Mouse (Mus musculus) midbrain, embryonic 16.5 days (tissue): Measurements from ENCODE around the gene Trim47. TPM values are rescaled to one million over a fixed set of nuclear protein-coding genes. Genes with fewer than 3 reads are reported as not detected.

ENCODE experiments used
- ATAC-seq: fragments of 200-750 bp; cut with Nextera tagmentation; 2 replicates; pipeline ENCODE4 v1.8.0; 2017; ENCODE audit warnings: moderate TSS enrichment
- H3K27ac ChIP-seq: fragments of 300-500 bp; sonication (generic); 2 replicates; pipeline ENCODE4 v1.5.1; 2014; ENCODE audit warnings: mild to moderate bottlenecking, low read length, mixed read lengths
- H3K27me3 ChIP-seq: fragments of 300-500 bp; sonication (generic); 2 replicates; pipeline ENCODE4 v1.6.1; 2014; ENCODE audit warnings: low read depth, low read length, mixed read lengths; ENCODE audit not compliant: control insufficient read depth, insufficient read depth
- H3K36me3 ChIP-seq: fragments of 300-500 bp; sonication (generic); 2 replicates; pipeline ENCODE4 v1.6.1; 2014; ENCODE audit warnings: mild to moderate bottlenecking, low read length, moderate library complexity, mixed read lengths; ENCODE audit not compliant: control insufficient read depth, insufficient read depth
- H3K4me1 ChIP-seq: fragments of 300-500 bp; sonication (generic); 2 replicates; pipeline ENCODE4 v1.6.1; 2014; ENCODE audit warnings: mild to moderate bottlenecking, low read length, mixed read lengths; ENCODE audit not compliant: control insufficient read depth, insufficient read depth
- H3K4me2 ChIP-seq: fragments of 300-500 bp; sonication (generic); 2 replicates; pipeline ENCODE4 v1.6.1; 2014; ENCODE audit warnings: mild to moderate bottlenecking, low read length, mixed read lengths
- H3K4me3 ChIP-seq: fragments of 300-500 bp; sonication (generic); 2 replicates; pipeline ENCODE4 v1.5.1; 2014; ENCODE audit warnings: low read depth, mild to moderate bottlenecking, low read length, moderate library complexity, mixed read lengths
- H3K9ac ChIP-seq: fragments of 300-500 bp; sonication (generic); 2 replicates; pipeline ENCODE4 v1.6.1; 2014; ENCODE audit warnings: low read depth, low read length, mixed read lengths
- H3K9me3 ChIP-seq: fragments of 300-500 bp; sonication (generic); replicated peaks from 2 replicates; pipeline ENCODE4 v1.6.1; 2014; ENCODE audit warnings: mild to moderate bottlenecking, low read length, mixed read lengths; ENCODE audit not compliant: control insufficient read depth, poor library complexity, severe bottlenecking
- WGBS: fragments of 180-500 bp; shearing (Covaris S2); extraction: QIAGEN DNeasy Blood & Tissue Kit; methylation state at CpG from one replicate; pipeline ENCODE4 v1.1.7; 2014; 5-methylcytosine and 5-hydroxymethylcytosine counted together
- polyA plus RNA-seq: library from polyadenylated mRNA; unstranded; fragments of >200 nt; fragmentation: Nextera tagmentation; extraction: Ambion mirVana; gene quantifications from 2 replicates; pipeline ENCODE4 v1.2.1, GENCODE M21; 2015

Gene Trim47
- polyA plus RNA-seq, 1 experiment from 2014 or later, result 12.7 TPM

DNA sequence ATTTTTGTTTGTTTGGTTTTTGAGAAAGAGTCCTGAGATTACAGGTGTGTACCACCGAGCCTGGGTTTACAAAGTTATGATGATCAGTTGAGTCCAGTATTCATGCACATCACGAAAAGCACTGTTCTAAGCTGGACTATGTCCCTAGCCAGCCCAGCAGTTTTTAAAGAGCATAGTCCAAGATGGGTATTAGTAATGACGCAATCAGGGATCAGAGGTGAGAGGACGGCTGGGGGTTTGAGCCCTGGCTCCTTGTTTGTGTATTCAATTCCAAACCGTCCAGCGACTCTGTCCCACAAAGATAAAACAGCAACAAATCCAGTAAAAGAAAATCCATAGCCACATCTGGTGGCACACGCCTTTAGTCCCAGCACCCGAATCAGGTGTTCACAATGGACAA is 38.8 kb downstream of the Trim47 start:
- Histone ChIP-seq H3K9me3 (no peaks in the 10 kb centered on the region), H3K27ac (no peak overlapping the region), H3K27me3 (no peaks in the 10 kb centered on the region), H3K4me3 (no peak overlapping the region), H3K4me1 (peaks cover 15% of the 10 kb centered on the region), H3K9ac (peak overlapping the region; percentile 60; the same call in 1 of the 2 replicates), H3K36me3 (peaks cover 3% of the 10 kb centered on the region; the same call in 1 of the 2 replicates), H3K4me2 (no peak overlapping the region)
- no peak for ATAC-seq
- 84% methylated on average over 8 of the region's 8 CpGs for WGBS

DNA sequence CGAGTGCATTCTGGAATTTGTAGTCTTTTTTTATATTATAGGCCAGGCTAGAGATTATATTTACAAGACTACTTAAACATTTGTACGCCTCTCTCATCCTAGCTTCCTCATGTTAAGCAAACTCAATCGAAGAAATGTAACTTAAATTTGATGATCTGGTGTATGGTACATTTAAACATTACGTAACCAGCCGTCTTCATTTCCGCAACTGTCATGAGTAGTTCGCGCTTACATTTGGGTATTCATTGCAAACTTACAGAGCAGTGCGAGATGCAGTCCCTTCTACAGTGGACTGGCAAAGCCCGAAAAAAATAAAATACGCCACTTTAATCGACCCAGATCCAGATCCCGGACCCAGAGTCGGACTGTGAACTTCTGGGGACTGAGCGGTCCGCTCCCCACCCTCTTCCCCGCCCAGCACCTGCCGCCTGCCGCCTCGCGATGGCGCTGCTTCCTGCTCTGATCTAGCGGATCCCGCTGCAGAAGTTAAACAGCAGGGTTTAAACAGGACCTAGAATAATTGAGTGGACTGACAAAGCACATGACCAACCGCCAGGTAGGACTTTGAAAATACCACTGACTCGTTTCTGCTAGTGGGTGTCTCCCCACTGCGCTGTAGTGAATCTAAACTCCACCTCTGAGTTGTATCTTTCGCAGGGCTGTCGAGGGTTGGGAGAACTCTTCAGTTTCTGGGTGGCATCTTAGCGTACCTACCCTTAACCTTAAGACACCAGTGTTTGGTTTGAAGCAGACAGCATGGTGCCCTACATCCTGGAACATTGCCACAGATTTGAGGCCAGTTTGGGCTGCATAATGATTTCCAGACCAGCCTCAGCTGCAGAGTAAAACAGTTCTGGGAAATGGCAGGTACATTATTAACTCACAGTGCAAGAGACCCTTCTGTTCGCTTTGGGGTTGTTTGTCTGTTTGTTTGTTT is 39.5 kb downstream of the Trim47 start:
- ATAC-seq, result peak; percentile 85
- 5% methylated on average over 31 of the region's 31 CpGs for WGBS
- Histone ChIP-seq H3K4me2 (peak overlapping the region; percentile 71), H3K9ac (peak overlapping the region; percentile 60), H3K9me3 (no peaks in the 10 kb centered on the region), H3K27ac (peak overlapping the region; percentile 74), H3K36me3 (peaks cover 4% of the 10 kb centered on the region), H3K4me1 (peaks cover 15% of the 10 kb centered on the region), H3K4me3 (peak overlapping the region; percentile 51), H3K27me3 (no peaks in the 10 kb centered on the region)

- Histone ChIP-seq H3K27me3 (no peaks in the 10 kb centered on the region), H3K27ac (peak within 1 kb of the TSS; percentile 74), H3K4me1 (peaks cover 15% of the 10 kb centered on the region), H3K4me2 (peak within 1 kb of the TSS; percentile 71), H3K9ac (peak within 1 kb of the TSS; percentile 60), H3K9me3 (no peaks in the 10 kb centered on the region), H3K36me3 (peaks cover 5% of the 10 kb centered on the region), H3K4me3 (peak within 1 kb of the TSS; percentile 51)
- WGBS, result 4% methylated on average over 38 of the region's 43 CpGs
- peak; percentile 97 for ATAC-seq
These were observed 40.5 kb downstream of the Trim47 start, which contains the start of gene Wbp2 for GRCm38 (mm10) chr11:116086258-116087193. Gene Wbp2, minus strand, starts transcription at chr11:116086995.

- WGBS, result 92% methylated on average over 6 of the region's 6 CpGs
These were observed 42.8 kb downstream of the Trim47 start for GRCm38 (mm10) chr11:116084166-116084565.

DNA sequence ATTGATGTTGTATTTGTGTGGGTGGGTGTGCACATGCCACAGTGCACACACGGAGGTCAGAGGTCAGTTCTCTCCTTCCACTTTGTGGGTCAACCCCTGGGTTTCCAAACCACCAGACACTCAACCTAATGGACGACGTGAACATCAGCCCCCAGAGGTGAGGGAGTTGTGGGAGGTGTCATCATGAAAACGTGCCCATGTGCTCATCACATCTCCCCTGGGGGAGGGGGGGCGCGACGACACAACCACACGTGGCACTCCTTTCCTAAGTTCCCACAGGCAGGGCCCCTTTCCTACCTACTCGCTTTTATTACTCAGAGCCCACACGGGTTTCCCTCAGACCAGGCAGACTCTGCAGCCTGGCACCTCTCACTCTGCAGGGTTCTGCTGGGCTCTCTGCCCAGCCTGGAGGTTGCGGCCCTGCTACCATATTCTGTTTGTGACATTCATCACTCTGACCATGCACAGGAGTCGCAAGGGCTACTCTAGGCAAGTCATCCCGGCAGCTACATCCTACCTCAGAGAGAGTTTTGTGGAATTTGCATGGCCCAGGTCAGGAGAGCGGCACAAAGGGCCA is 43.8 kb downstream of the Trim47 start:
- Histone ChIP-seq H3K4me2 (no peak overlapping the region), H3K27ac (no peak overlapping the region), H3K9me3 (no peaks in the 10 kb centered on the region), H3K36me3 (peaks cover 14% of the 10 kb centered on the region), H3K4me3 (no peak overlapping the region), H3K4me1 (peaks cover 15% of the 10 kb centered on the region), H3K27me3 (no peaks in the 10 kb centered on the region), H3K9ac (no peak overlapping the region)
- ATAC-seq, result no peak
- WGBS, result 89% methylated on average over 14 of the region's 14 CpGs

More at GRCm38 (mm10) chr11:116084166-116084565, 42.8 kb downstream of the Trim47 start:
- ATAC-seq, result no peak
- Histone ChIP-seq H3K27me3 (no peaks in the 10 kb centered on the region), H3K9ac (no peak overlapping the region), H3K27ac (no peak overlapping the region), H3K4me2 (no peak overlapping the region), H3K9me3 (no peaks in the 10 kb centered on the region), H3K4me3 (no peak overlapping the region), H3K36me3 (peaks cover 12% of the 10 kb centered on the region), H3K4me1 (peaks cover 15% of the 10 kb centered on the region)

DNA sequence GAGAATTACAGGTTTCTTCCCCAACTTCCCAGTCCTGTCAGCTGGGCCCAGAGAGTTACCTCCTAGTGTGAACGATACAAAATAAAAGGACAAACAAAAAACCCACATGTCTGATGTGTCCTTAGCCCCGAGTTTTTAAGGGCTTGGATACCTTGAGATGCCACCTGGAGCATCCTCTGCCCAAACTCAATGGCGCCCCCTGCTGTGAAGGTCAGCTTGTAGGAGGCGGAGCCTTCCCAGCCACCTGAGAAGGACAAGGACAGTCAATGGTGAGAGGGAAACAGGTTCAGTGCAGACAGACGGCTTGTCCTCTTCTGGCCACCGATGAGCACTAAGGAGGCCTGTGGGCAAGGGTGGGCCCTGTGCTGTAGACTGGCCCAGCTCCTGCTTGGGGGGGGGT is 45.9 kb downstream of the Trim47 start:
- Histone ChIP-seq H3K9me3 (no peaks in the 10 kb centered on the region), H3K27ac (no peak overlapping the region), H3K27me3 (no peaks in the 10 kb centered on the region), H3K9ac (no peak overlapping the region), H3K4me3 (no peak overlapping the region), H3K4me2 (no peak overlapping the region), H3K4me1 (peaks cover 9% of the 10 kb centered on the region), H3K36me3 (peaks cover 14% of the 10 kb centered on the region)
- 69% methylated on average over 6 of the region's 6 CpGs for WGBS
- no peak for ATAC-seq

- no peak for ATAC-seq
- Histone ChIP-seq H3K4me2 (no peak overlapping the region), H3K9ac (no peak overlapping the region), H3K4me1 (no peaks in the 10 kb centered on the region), H3K36me3 (peaks cover 14% of the 10 kb centered on the region), H3K27me3 (no peaks in the 10 kb centered on the region), H3K27ac (no peak overlapping the region), H3K4me3 (no peak overlapping the region), H3K9me3 (no peaks in the 10 kb centered on the region)
- WGBS, result 68% methylated on average over 10 of the region's 10 CpGs
These were observed 47.5 kb downstream of the Trim47 start for GRCm38 (mm10) chr11:116079511-116079910.

DNA sequence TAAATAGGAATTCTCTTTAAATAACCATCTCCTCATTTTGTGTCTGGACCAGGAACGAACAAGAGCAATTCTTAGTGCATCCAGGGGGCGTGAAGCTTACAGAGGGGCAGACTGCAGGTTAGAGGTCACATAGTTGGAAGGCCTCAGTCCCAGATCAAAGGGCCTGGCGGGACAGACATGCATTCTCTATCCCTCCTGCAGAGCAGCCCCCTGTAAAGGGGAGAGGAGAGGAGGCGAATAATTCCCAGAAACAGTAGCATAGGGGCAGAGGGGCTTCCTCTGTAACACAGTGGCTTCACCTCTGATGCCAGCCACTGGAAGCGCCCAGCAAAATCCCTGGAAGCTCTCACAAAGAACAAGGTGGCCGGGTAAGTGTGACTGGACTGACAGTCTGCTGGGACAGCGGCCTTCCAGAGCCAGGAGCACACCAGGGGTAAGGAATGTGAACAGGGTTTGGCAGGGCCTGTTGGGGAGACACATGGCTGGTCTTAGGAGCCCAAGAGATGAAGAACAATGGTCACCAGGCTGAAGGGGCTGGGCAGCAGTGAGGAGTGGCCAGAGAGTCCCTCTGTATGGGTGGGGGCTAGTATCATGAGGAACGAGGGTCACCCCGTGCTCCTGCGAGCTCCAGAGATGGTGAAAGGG is 48.2 kb downstream of the Trim47 start:
- ATAC-seq, result no peak
- WGBS, result 13% methylated on average over 10 of the region's 10 CpGs
- H3K9ac ChIP-seq, result no peak overlapping the region

More for the DNA sequence above, 48.2 kb downstream of the Trim47 start:
- peaks cover 14% of the 10 kb centered on the region for H3K36me3 ChIP-seq
- no peaks in the 10 kb centered on the region for H3K4me1 ChIP-seq
- H3K27ac ChIP-seq, result no peak overlapping the region
- no peaks in the 10 kb centered on the region for H3K9me3 ChIP-seq
- H3K4me3 ChIP-seq, result no peak overlapping the region
- no peak overlapping the region for H3K4me2 ChIP-seq
- no peaks in the 10 kb centered on the region for H3K27me3 ChIP-seq
